Mouse (Mus musculus): Measurements from ENCODE around the gene Gdnf.

DNA sequence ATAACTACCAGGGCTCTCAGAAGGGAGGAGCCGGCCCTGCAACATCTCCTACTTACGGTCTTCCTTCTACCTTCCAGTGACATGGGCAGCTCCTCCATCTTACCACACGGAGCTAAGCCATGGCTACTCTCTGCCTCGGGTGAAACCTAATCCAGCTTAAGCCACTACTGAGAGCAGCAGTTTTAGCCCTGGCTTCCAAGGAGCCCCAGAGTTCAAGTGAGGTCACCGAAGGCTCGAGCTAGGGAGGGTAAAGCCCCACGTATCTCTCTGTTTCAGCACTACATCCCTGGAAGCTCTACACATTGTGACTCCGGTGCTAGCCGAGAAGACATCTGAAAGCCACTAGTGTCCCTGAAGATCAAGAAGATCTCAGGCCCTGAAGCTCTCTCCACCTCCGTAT lies 74.5 kb downstream of the Gdnf start:
- TF ChIP-seq POLR2A (IDR thresholded peaks at IDR 0.05; ENCODE audit: insufficient read depth, low read depth, low read length) (no peak), CTCF (IDR thresholded peaks at IDR 0.05; ENCODE audit: insufficient read depth, low read depth, low read length) (no peak)

All from olfactory bulb, adult 2 months (tissue).